Mouse (Mus musculus) forebrain, postnatal 0 days (tissue): ENCODE results near the gene Kcnip1. TPM values are rescaled to one million over a fixed set of nuclear protein-coding genes. Genes with fewer than 3 reads are reported as not detected.

Experiments
- ATAC-seq: fragments of 200-750 bp; cut with Nextera tagmentation; 2 replicates; pipeline ENCODE4 v1.8.0; 2017; ENCODE audit warnings: mild to moderate bottlenecking, moderate library complexity
- DNase-seq: peaks from one replicate; pipeline ENCODE4 v3.0.0-alpha.2; 2015
- H3K27ac ChIP-seq: fragments of 300-500 bp; sonication (generic); 2 replicates; pipeline ENCODE4 v1.5.1; 2014; ENCODE audit warnings: low read depth, mild to moderate bottlenecking, antibody characterized with exemption, low read length, moderate library complexity, mixed read lengths
- H3K27me3 ChIP-seq: fragments of 300-500 bp; sonication (generic); 2 replicates; pipeline ENCODE4 v1.6.1; 2014; ENCODE audit warnings: mild to moderate bottlenecking, low read length, mixed read lengths; ENCODE audit not compliant: insufficient read depth
- H3K36me3 ChIP-seq: fragments of 300-500 bp; sonication (generic); 2 replicates; pipeline ENCODE4 v1.6.1; 2014; ENCODE audit warnings: mild to moderate bottlenecking, moderate library complexity; ENCODE audit not compliant: insufficient read depth
- H3K4me1 ChIP-seq: fragments of 300-500 bp; sonication (generic); 2 replicates; pipeline ENCODE4 v1.6.1; 2014; ENCODE audit warnings: antibody characterized with exemption; ENCODE audit not compliant: insufficient read depth
- H3K4me2 ChIP-seq: fragments of 300-500 bp; sonication (generic); 2 replicates; pipeline ENCODE4 v1.6.1; 2014; ENCODE audit warnings: low read depth, mild to moderate bottlenecking, moderate library complexity
- H3K4me3 ChIP-seq: fragments of 300-500 bp; sonication (generic); 2 replicates; pipeline ENCODE4 v1.5.1; 2014; ENCODE audit warnings: low read depth, low read length, mixed read lengths
- H3K9ac ChIP-seq: fragments of 300-500 bp; sonication (generic); 2 replicates; pipeline ENCODE4 v1.6.1; 2014; ENCODE audit warnings: mild to moderate bottlenecking
- H3K9me3 ChIP-seq: fragments of 300-500 bp; sonication (generic); 2 replicates; pipeline ENCODE4 v1.6.1; 2016; ENCODE audit warnings: low read length
- CTCF ChIP-seq: sonication (generic); IDR thresholded peaks from 2 replicates; pipeline ENCODE4 v1.5.1; 2016; ENCODE audit warnings: antibody characterized with exemption, control low read depth, low read depth
- WGBS: fragments of 180-500 bp; shearing (Covaris S2); extraction: QIAGEN DNeasy Blood & Tissue Kit; methylation state at CpG from one replicate; pipeline ENCODE4 v1.1.7; 2014; 5-methylcytosine and 5-hydroxymethylcytosine counted together
- polyA plus RNA-seq: library from polyadenylated mRNA; unstranded; fragments of >200 nt; fragmentation: Nextera tagmentation; extraction: Ambion mirVana; gene quantifications from 2 replicates; pipeline ENCODE4 v1.2.1, GENCODE M21; 2015
- total RNA-seq: library from RNA; depleted of rRNA; stranded (reverse); fragments of >200 nt; gene quantifications from 2 replicates; pipeline ENCODE4 v1.2.3, GENCODE M21; 2014

The Kcnip1 gene
- total and polyA plus RNA-seq, 2 experiments from 2014 or later: 91.0 to 92.6 TPM

GRCm38 (mm10) chr11:33821331-33821730, 171.6 kb downstream of the Kcnip1 start:
- Histone ChIP-seq H3K9me3 (no peaks in the 10 kb centered on the region), H3K4me2 (no peak overlapping the region), H3K27ac (no peak overlapping the region), H3K9ac (no peak overlapping the region), H3K27me3 (no peaks in the 10 kb centered on the region), H3K4me1 (no peaks in the 10 kb centered on the region), H3K4me3 (no peak overlapping the region), H3K36me3 (no peaks in the 10 kb centered on the region)
- 60% methylated on average over 5 of the region's 5 CpGs for WGBS
- DNase-seq (no peak), ATAC-seq (no peak)
- TF ChIP-seq CTCF: no peak

- H3K4me3 ChIP-seq: no peak overlapping the region
- H3K4me1 ChIP-seq: no peaks in the 10 kb centered on the region
- no peak overlapping the region for H3K27ac ChIP-seq
- ATAC-seq: no peak
- TF ChIP-seq CTCF: no peak
- no peaks in the 10 kb centered on the region for H3K27me3 ChIP-seq
- no peaks in the 10 kb centered on the region for H3K9me3 ChIP-seq
- WGBS: 61% methylated on average over 7 of the region's 7 CpGs
- no peaks in the 10 kb centered on the region for H3K36me3 ChIP-seq
- no peak for DNase-seq
- no peak overlapping the region for H3K4me2 ChIP-seq
- H3K9ac ChIP-seq: no peak overlapping the region
Observed at GRCm38 (mm10) chr11:33820876-33821275, 172.1 kb downstream of the Kcnip1 start.

DNA sequence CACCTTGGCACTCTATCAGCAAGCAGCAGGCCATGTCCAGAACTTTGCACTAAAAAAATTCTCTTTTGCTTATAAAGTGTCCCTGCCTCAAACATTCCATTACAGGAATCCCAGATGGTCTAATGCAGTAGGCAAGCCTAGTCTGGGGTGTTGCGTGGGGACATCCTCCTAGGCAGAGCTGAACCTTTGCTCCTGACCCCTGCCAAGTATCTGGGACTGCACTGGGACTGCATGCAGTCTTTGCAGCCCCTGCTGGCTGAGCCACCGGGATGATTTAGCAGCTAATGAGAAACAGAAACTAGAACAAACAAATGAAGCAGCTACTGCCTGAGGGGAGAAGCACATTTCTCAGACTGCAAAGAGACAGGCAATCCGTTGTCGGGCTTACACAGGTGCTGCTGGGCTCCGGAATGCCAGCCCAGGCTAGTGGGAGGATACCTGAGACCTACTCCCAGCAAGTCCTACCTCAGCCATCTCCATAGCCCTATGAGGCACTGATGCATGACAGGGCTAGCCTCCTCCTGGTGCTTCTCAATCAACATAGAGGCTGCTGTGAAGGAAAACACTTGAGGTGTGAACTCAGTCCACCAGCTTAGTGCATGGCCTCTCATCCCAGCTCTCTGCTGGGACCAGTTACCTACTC, 174.0 kb downstream of the Kcnip1 start:
- Histone ChIP-seq H3K4me3 (no peak overlapping the region), H3K36me3 (no peaks in the 10 kb centered on the region)
- 49% methylated on average over 5 of the region's 5 CpGs for WGBS

DNA sequence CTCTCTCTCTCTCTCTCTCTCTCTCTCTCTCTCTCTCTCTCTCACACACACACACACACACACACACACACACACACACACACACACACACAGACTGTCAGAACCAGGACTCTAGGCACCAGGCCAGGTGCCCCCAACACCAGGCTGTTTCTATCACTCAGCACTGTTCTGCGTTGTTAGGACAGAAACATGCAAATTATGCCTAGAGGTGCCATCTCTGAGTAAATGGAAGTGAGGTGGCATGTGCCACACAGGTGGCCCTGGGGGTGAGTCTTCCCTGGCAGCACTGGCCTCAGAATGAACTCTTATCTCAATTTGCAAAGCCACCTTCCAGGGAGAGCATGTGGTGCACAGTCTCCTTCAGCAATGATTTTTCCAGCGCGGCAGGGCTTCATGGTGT, 176.9 kb downstream of the Kcnip1 start:
- no peak for TF ChIP-seq CTCF
- H3K36me3 ChIP-seq: no peaks in the 10 kb centered on the region
- no peak overlapping the region for H3K27ac ChIP-seq
- no peak overlapping the region for H3K4me2 ChIP-seq
- 40% methylated on average over 3 of the region's 3 CpGs for WGBS
- H3K4me1 ChIP-seq: no peaks in the 10 kb centered on the region
- no peak overlapping the region for H3K9ac ChIP-seq
- H3K4me3 ChIP-seq: no peak overlapping the region
- H3K9me3 ChIP-seq: no peaks in the 10 kb centered on the region
- no peaks in the 10 kb centered on the region for H3K27me3 ChIP-seq
- no peak for ATAC-seq
- DNase-seq: no peak

More for the DNA sequence above, 174.0 kb downstream of the Kcnip1 start:
- Histone ChIP-seq H3K27ac (no peak overlapping the region), H3K27me3 (no peaks in the 10 kb centered on the region), H3K9ac (no peak overlapping the region), H3K4me2 (no peak overlapping the region), H3K4me1 (no peaks in the 10 kb centered on the region), H3K9me3 (no peaks in the 10 kb centered on the region)
- ATAC-seq (no peak), DNase-seq (no peak)
- no peak for TF ChIP-seq CTCF

DNA sequence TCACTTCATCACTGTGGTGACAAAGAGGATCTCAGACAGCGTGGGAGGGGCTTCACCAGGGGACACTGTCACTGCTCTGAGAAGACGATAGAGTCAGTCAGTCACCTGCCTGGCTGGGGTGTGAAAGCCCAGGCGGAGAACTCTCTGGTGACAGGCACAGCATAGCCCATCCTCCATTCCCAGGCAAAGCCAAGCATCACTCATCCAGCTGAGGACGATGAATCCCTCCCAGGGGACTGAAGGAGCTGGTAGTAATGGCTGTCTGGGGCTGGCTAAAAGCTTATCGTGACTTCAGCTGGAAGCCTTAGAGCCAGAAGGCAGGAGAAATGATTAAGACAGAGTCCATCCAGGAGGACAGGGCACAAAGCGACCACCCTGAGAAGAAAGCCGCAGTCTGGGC, 182.8 kb downstream of the Kcnip1 start:
- H3K9ac ChIP-seq: no peak overlapping the region
- DNase-seq: no peak
- H3K4me1 ChIP-seq: no peaks in the 10 kb centered on the region
- WGBS: 82% methylated on average over 7 of the region's 7 CpGs
- TF ChIP-seq CTCF: no peak
- H3K4me2 ChIP-seq: no peak overlapping the region
- ATAC-seq: no peak
- H3K9me3 ChIP-seq: no peaks in the 10 kb centered on the region
- H3K4me3 ChIP-seq: no peak overlapping the region
- no peaks in the 10 kb centered on the region for H3K36me3 ChIP-seq
- H3K27ac ChIP-seq: no peak overlapping the region
- H3K27me3 ChIP-seq: no peaks in the 10 kb centered on the region

GRCm38 (mm10) chr11:33803093-33803492, 189.9 kb downstream of the Kcnip1 start:
- Histone ChIP-seq H3K9ac (no peak overlapping the region), H3K4me2 (no peak overlapping the region), H3K4me3 (no peak overlapping the region), H3K27me3 (no peaks in the 10 kb centered on the region), H3K36me3 (no peaks in the 10 kb centered on the region), H3K27ac (no peak overlapping the region), H3K4me1 (peaks cover 2% of the 10 kb centered on the region; the same call in 1 of the 2 replicates), H3K9me3 (no peaks in the 10 kb centered on the region)
- 19% methylated on average over 2 of the region's 2 CpGs for WGBS
- no peak for TF ChIP-seq CTCF
- no peak for ATAC-seq
- DNase-seq: no peak

GRCm38 (mm10) chr11:33800436-33801088, 192.4 kb downstream of the Kcnip1 start:
- Histone ChIP-seq H3K4me3 (no peak overlapping the region), H3K27ac (no peak overlapping the region), H3K4me1 (peaks cover 7% of the 10 kb centered on the region; the same call in 1 of the 2 replicates), H3K36me3 (no peaks in the 10 kb centered on the region), H3K4me2 (no peak overlapping the region), H3K27me3 (no peaks in the 10 kb centered on the region), H3K9ac (no peak overlapping the region), H3K9me3 (no peaks in the 10 kb centered on the region)
- no peak for TF ChIP-seq CTCF
- WGBS: 57% methylated on average over 10 of the region's 10 CpGs
- ATAC-seq: no peak
- no peak for DNase-seq
